Mouse (Mus musculus) embryonic facial prominence, embryonic 14.5 days (tissue): ENCODE measurements around the gene Efna3. TPM values are rescaled to one million over a fixed set of nuclear protein-coding genes. Genes with fewer than 3 reads are reported as not detected.

Experiments used
- ATAC-seq: fragments of 200-750 bp; cut with Nextera tagmentation; 2 replicates; pipeline ENCODE4 v1.8.0; 2017; ENCODE audit warnings: low read depth, moderate number of reproducible peaks, moderate TSS enrichment
- DNase-seq: peaks from one replicate; pipeline ENCODE4 v3.0.0-alpha.2; 2015; ENCODE audit warnings: low spot score
- H3K27ac ChIP-seq: fragments of 300-500 bp; sonication (generic); replicated peaks from 2 replicates; pipeline ENCODE4 v1.5.1; 2014; ENCODE audit warnings: low read depth, mild to moderate bottlenecking, low read length, moderate library complexity
- H3K27me3 ChIP-seq: fragments of 300-500 bp; sonication (generic); replicated peaks from 2 replicates; pipeline ENCODE4 v1.6.1; 2014; ENCODE audit warnings: low read length; ENCODE audit not compliant: control insufficient read depth, insufficient read depth
- H3K36me3 ChIP-seq: fragments of 300-500 bp; sonication (generic); 2 replicates; pipeline ENCODE4 v1.6.1; 2014; ENCODE audit warnings: low read length, mixed read lengths; ENCODE audit not compliant: control insufficient read depth, insufficient read depth
- H3K4me1 ChIP-seq: fragments of 300-500 bp; sonication (generic); 2 replicates; pipeline ENCODE4 v1.6.1; 2014; ENCODE audit warnings: antibody characterized with exemption, low read length; ENCODE audit not compliant: control insufficient read depth, insufficient read depth
- H3K4me2 ChIP-seq: fragments of 300-500 bp; sonication (generic); 2 replicates; pipeline ENCODE4 v1.6.1; 2014; ENCODE audit warnings: low read depth, mild to moderate bottlenecking, low read length, moderate library complexity, mixed read lengths
- H3K4me3 ChIP-seq: fragments of 300-500 bp; sonication (generic); 2 replicates; pipeline ENCODE4 v1.5.1; 2014; ENCODE audit warnings: low read depth, mild to moderate bottlenecking, low read length
- H3K9ac ChIP-seq: fragments of 300-500 bp; sonication (generic); 2 replicates; pipeline ENCODE4 v1.6.1; 2014; ENCODE audit warnings: low read depth, mild to moderate bottlenecking, low read length, moderate library complexity, mixed read lengths
- H3K9me3 ChIP-seq: fragments of 300-500 bp; sonication (generic); 2 replicates; pipeline ENCODE4 v1.6.1; 2016; ENCODE audit warnings: low read length; ENCODE audit not compliant: control insufficient read depth
- WGBS: fragments of 180-500 bp; shearing (Covaris S2); extraction: QIAGEN DNeasy Blood & Tissue Kit; methylation state at CpG from one replicate; pipeline ENCODE4 v1.1.7; 2014; 5-methylcytosine and 5-hydroxymethylcytosine counted together
- polyA plus RNA-seq: library from polyadenylated mRNA; unstranded; fragments of >200 nt; fragmentation: Nextera tagmentation; extraction: Ambion mirVana; gene quantifications from 2 replicates; pipeline ENCODE4 v1.2.1, GENCODE M21; 2014

Gene Efna3
- polyA plus RNA-seq, 1 experiment from 2014 or later = 18.7 TPM

GRCm38 (mm10) chr3:89280606-89281511 lies 41.9 kb downstream of the Efna3 start, which contains the start of gene Efna1:
Efna1 (minus strand) TSS chr3:89281142.
- peak; percentile 66 for DNase-seq
- peak within 1 kb of the TSS; percentile 80 for H3K4me2 ChIP-seq
- peak within 1 kb of the TSS; percentile 50 for H3K4me3 ChIP-seq
- H3K9ac ChIP-seq = peak within 1 kb of the TSS; percentile 71
- 0 out of 2 replicates have a peak, but pooled peaks cover 7% of the 10 kb centered on the region for H3K27me3 ChIP-seq
- 0 out of 2 replicates have a peak, but pooled peaks cover 3% of the 10 kb centered on the region for H3K36me3 ChIP-seq
- no peaks in the 10 kb centered on the region for H3K9me3 ChIP-seq
- 1% methylated on average over 45 of the region's 52 CpGs for WGBS
- ATAC-seq = peak; percentile 28; the same call in 1 of the 2 replicates
- peaks cover 27% of the 10 kb centered on the region for H3K4me1 ChIP-seq
- H3K27ac ChIP-seq = peak within 1 kb of the TSS; percentile 82

GRCm38 (mm10) chr3:89280050-89280605 lies 42.6 kb downstream of the Efna3 start:
- under 1% methylated on average over 28 of the region's 29 CpGs for WGBS
- H3K9ac ChIP-seq = peak overlapping the region; percentile 71
- H3K27ac ChIP-seq = peak overlapping the region; percentile 82
- DNase-seq (no peak), ATAC-seq (no peak)
- 0 out of 2 replicates have a peak, but pooled peaks cover 8% of the 10 kb centered on the region for H3K36me3 ChIP-seq
- H3K4me2 ChIP-seq = peak overlapping the region; percentile 80
- H3K9me3 ChIP-seq = no peaks in the 10 kb centered on the region
- 0 out of 2 replicates have a peak, but pooled peaks cover 7% of the 10 kb centered on the region for H3K27me3 ChIP-seq
- H3K4me3 ChIP-seq = peak overlapping the region; percentile 50
- H3K4me1 ChIP-seq = peaks cover 27% of the 10 kb centered on the region

GRCm38 (mm10) chr3:89279153-89279890 lies 43.4 kb downstream of the Efna3 start:
- Histone ChIP-seq H3K27ac (peak overlapping the region; percentile 82), H3K9me3 (no peaks in the 10 kb centered on the region), H3K4me3 (peak overlapping the region; percentile 50), H3K36me3 (0 out of 2 replicates have a peak, but pooled peaks cover 13% of the 10 kb centered on the region), H3K27me3 (0 out of 2 replicates have a peak, but pooled peaks cover 7% of the 10 kb centered on the region), H3K9ac (peak overlapping the region; percentile 71), H3K4me2 (peak overlapping the region; percentile 80), H3K4me1 (peaks cover 27% of the 10 kb centered on the region)
- peak; percentile 85 for ATAC-seq
- DNase-seq = peak; percentile 92
- WGBS = 3% methylated on average over 32 of the region's 35 CpGs

GRCm38 (mm10) chr3:89278643-89279042 lies 44.1 kb downstream of the Efna3 start:
- Histone ChIP-seq H3K4me1 (peaks cover 27% of the 10 kb centered on the region), H3K4me3 (peak overlapping the region; percentile 50), H3K27ac (peak overlapping the region; percentile 82), H3K9me3 (no peaks in the 10 kb centered on the region), H3K36me3 (0 out of 2 replicates have a peak, but pooled peaks cover 16% of the 10 kb centered on the region), H3K9ac (peak overlapping the region; percentile 71), H3K4me2 (peak overlapping the region; percentile 80), H3K27me3 (0 out of 2 replicates have a peak, but pooled peaks cover 7% of the 10 kb centered on the region)
- DNase-seq (no peak), ATAC-seq (no peak)
- WGBS = 18% methylated on average over 8 of the region's 8 CpGs

GRCm38 (mm10) chr3:89278107-89278506 lies 44.7 kb downstream of the Efna3 start:
- 0 out of 2 replicates have a peak, but pooled peaks cover 7% of the 10 kb centered on the region for H3K27me3 ChIP-seq
- H3K36me3 ChIP-seq = 0 out of 2 replicates have a peak, but pooled peaks cover 16% of the 10 kb centered on the region
- peaks cover 27% of the 10 kb centered on the region for H3K4me1 ChIP-seq
- ATAC-seq (no peak), DNase-seq (no peak)
- peak overlapping the region; percentile 82 for H3K27ac ChIP-seq
- peak overlapping the region; percentile 71 for H3K9ac ChIP-seq
- H3K4me3 ChIP-seq = peak overlapping the region; percentile 50
- 46% methylated on average over 6 of the region's 7 CpGs for WGBS
- H3K9me3 ChIP-seq = no peaks in the 10 kb centered on the region
- H3K4me2 ChIP-seq = peak overlapping the region; percentile 80

- WGBS = 35% methylated on average over 14 of the region's 14 CpGs
- Histone ChIP-seq H3K4me1 (peaks cover 27% of the 10 kb centered on the region), H3K27me3 (0 out of 2 replicates have a peak, but pooled peaks cover 7% of the 10 kb centered on the region), H3K36me3 (peaks cover 19% of the 10 kb centered on the region), H3K9ac (peak overlapping the region; percentile 71), H3K4me3 (peak overlapping the region; percentile 50), H3K9me3 (no peaks in the 10 kb centered on the region), H3K4me2 (peak overlapping the region; percentile 80), H3K27ac (peak overlapping the region; percentile 82)
- DNase-seq (peak; percentile 64), ATAC-seq (peak; percentile 3; the same call in 1 of the 2 replicates)
Observed at GRCm38 (mm10) chr3:89277281-89278021, 45.3 kb downstream of the Efna3 start.

- H3K4me2 ChIP-seq = no peak overlapping the region
- H3K27ac ChIP-seq = no peak overlapping the region
- H3K4me3 ChIP-seq = no peak overlapping the region
- 91% methylated on average over 13 of the region's 13 CpGs for WGBS
- H3K9me3 ChIP-seq = no peaks in the 10 kb centered on the region
- no peaks in the 10 kb centered on the region for H3K27me3 ChIP-seq
- H3K9ac ChIP-seq = no peak overlapping the region
- no peak for DNase-seq
- peaks cover 20% of the 10 kb centered on the region for H3K4me1 ChIP-seq
- ATAC-seq = no peak
- H3K36me3 ChIP-seq = peaks cover 27% of the 10 kb centered on the region
Observed at GRCm38 (mm10) chr3:89276061-89276460, 46.7 kb downstream of the Efna3 start.
